Mouse (Mus musculus) MEL (cell line): ENCODE results near the gene Slc7a11.

ENCODE experiments used
- BHLHE40 ChIP-seq: IDR thresholded peaks from 2 replicates; pipeline ENCODE4 v1.6.1; 2012; ENCODE audit warnings: low read depth, mild to moderate bottlenecking, inconsistent platforms, low read length, improper control_type of control experiment, borderline replicate concordance
- CHD2 ChIP-seq: IDR thresholded peaks from 2 replicates; pipeline ENCODE4 v1.6.1; 2011; ENCODE audit warnings: low read length, improper control_type of control experiment
- CTCF ChIP-seq, 3 experiments: IDR thresholded peaks in 2 of 3; conservative IDR thresholded peaks in 1 of 3; 2 replicates each; pipeline ENCODE4 v1.5.1; 2011 to 2012; ENCODE audit warnings: low read length in 3 of 3, low read depth in 2 of 3, mild to moderate bottlenecking in 2 of 3, improper control_type of control experiment in 1 of 3, inconsistent platforms in 1 of 3, mixed read lengths in 1 of 3, moderate library complexity in 1 of 3; ENCODE audit not compliant: control insufficient read depth in 1 of 3, insufficient read depth in 1 of 3, poor library complexity in 1 of 3, severe bottlenecking in 1 of 3
- EP300 ChIP-seq, 2 experiments: IDR thresholded peaks; 2 replicates each; pipeline ENCODE4 v1.6.1; 2011; ENCODE audit warnings: improper control_type of control experiment in 2 of 2, low read length in 2 of 2, low read depth in 1 of 2, mild to moderate bottlenecking in 1 of 2
- GABPA ChIP-seq: IDR thresholded peaks from 2 replicates; pipeline ENCODE4 v1.6.1; 2012; ENCODE audit warnings: low read depth, mild to moderate bottlenecking, inconsistent platforms, low read length, improper control_type of control experiment, moderate library complexity
- MAFK ChIP-seq: IDR thresholded peaks from 2 replicates; pipeline ENCODE4 v1.6.1; 2011; ENCODE audit warnings: low read depth, mild to moderate bottlenecking, low read length, improper control_type of control experiment, borderline replicate concordance
- MAX ChIP-seq: IDR thresholded peaks from 2 replicates; pipeline ENCODE4 v1.6.1; 2011; ENCODE audit warnings: low read length, improper control_type of control experiment
- MYB ChIP-seq: IDR thresholded peaks from 2 replicates; pipeline ENCODE4 v1.6.1; 2011; ENCODE audit warnings: mild to moderate bottlenecking, low read depth, low read length, improper control_type of control experiment
- NELFE ChIP-seq: IDR thresholded peaks from 2 replicates; pipeline ENCODE4 v1.6.1; 2011; ENCODE audit warnings: low read depth, low read length, improper control_type of control experiment
- RAD21 ChIP-seq: IDR thresholded peaks from 2 replicates; pipeline ENCODE4 v1.6.1; 2011; ENCODE audit warnings: mild to moderate bottlenecking, low read depth, low read length, improper control_type of control experiment
- TAL1 ChIP-seq: IDR thresholded peaks from 2 replicates; pipeline ENCODE4 v1.6.1; 2012; ENCODE audit warnings: mild to moderate bottlenecking, inconsistent platforms, low read length, moderate library complexity, mixed read lengths

DNA sequence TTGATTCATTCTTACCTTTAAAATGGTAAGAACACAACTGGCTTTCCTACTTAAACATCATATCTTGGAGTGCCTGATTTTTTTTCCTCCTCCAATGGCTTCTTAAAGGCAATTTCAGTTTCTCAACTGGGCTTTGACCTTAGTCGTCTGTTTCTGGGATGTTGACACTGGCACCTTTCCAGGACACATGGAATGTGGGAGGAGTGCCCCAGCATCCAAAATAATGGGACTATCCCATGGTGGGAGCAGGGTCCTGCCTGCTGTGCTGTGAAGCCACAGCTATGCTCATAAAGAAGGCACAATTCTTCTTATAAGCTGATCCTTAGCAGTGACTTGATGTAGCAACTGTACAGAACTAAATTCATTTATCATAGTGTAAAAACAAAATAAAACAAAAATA is 450.5 kb downstream of the Slc7a11 start:
- TF ChIP-seq CHD2 (no peak), TAL1 (no peak), NELFE (no peak), BHLHE40 (no peak), MAFK (no peak), MAX (no peak), CTCF (IDR thresholded peaks at IDR 0.05 in 2 of 3, conservative IDR thresholded peaks at IDR 0.05 in 1 of 3; ENCODE audit: control insufficient read depth in 1 of 3, insufficient read depth in 1 of 3, low read depth in 2 of 3, low read length in 3 of 3, poor library complexity in 1 of 3, severe bottlenecking in 1 of 3) (no peak), GABPA (no peak), MYB (no peak), EP300 (IDR thresholded peaks at IDR 0.05; ENCODE audit: low read depth in 1 of 2, low read length in 2 of 2) (no peak), RAD21 (no peak)
